Mouse (Mus musculus): ENCODE data around the gene Trp53bp1. TPM values are rescaled to one million over a fixed set of nuclear protein-coding genes. Genes with fewer than 3 reads are reported as not detected.

Trp53bp1 gene
- polyA plus RNA-seq, 1 experiment: 61.5 TPM

GRCm38 (mm10) chr2:121169173-121169572 lies 102.0 kb downstream of the Trp53bp1 start:
- H3K4me3 ChIP-seq (ENCODE audit: insufficient read depth, low read length): peak overlapping the region; percentile 89
- H3K27ac ChIP-seq (ENCODE audit: insufficient read depth, low read length): no peak overlapping the region
- TF ChIP-seq POLR2A (IDR thresholded peaks at IDR 0.05; ENCODE audit: low read depth, low read length): no peak
- TF ChIP-seq CTCF (IDR thresholded peaks at IDR 0.05; ENCODE audit: borderline replicate concordance, insufficient read depth, low read length): no peak
- H3K4me1 ChIP-seq (ENCODE audit: control insufficient read depth, insufficient read depth, low read length): no peaks in the 10 kb centered on the region; the same call in 1 of the 2 replicates

- H3K4me1 ChIP-seq (ENCODE audit: control insufficient read depth, insufficient read depth, low read length): no peaks in the 10 kb centered on the region
- H3K4me3 ChIP-seq (ENCODE audit: insufficient read depth, low read length): no peak overlapping the region
- H3K27ac ChIP-seq (ENCODE audit: insufficient read depth, low read length): no peak overlapping the region
- TF ChIP-seq POLR2A (IDR thresholded peaks at IDR 0.05; ENCODE audit: low read depth, low read length): no peak
- no peak for TF ChIP-seq CTCF (IDR thresholded peaks at IDR 0.05; ENCODE audit: borderline replicate concordance, insufficient read depth, low read length)
Observed at GRCm38 (mm10) chr2:121153100-121153499, 118.1 kb downstream of the Trp53bp1 start.

GRCm38 (mm10) chr2:121149679-121150078 lies 121.5 kb downstream of the Trp53bp1 start:
- no peak overlapping the region for H3K27ac ChIP-seq (ENCODE audit: insufficient read depth, low read length)
- no peak overlapping the region for H3K4me3 ChIP-seq (ENCODE audit: insufficient read depth, low read length)
- no peaks in the 10 kb centered on the region for H3K4me1 ChIP-seq (ENCODE audit: control insufficient read depth, insufficient read depth, low read length)
- TF ChIP-seq POLR2A (IDR thresholded peaks at IDR 0.05; ENCODE audit: low read depth, low read length): no peak
- no peak for TF ChIP-seq CTCF (IDR thresholded peaks at IDR 0.05; ENCODE audit: borderline replicate concordance, insufficient read depth, low read length)

Other genes starting within 250 kb of the Trp53bp1 start
- gene Epb42, start 234.3 kb downstream of the Trp53bp1 start, polyA plus RNA-seq (2011; ENCODE audit: insufficient read length, low read depth, missing spikeins): not detected in 2 replicates
- gene Tgm5, start 185.6 kb downstream of the Trp53bp1 start, polyA plus RNA-seq (2011; ENCODE audit: insufficient read length, low read depth, missing spikeins): not detected in 2 replicates
- gene Tgm7, start 161.6 kb downstream of the Trp53bp1 start, polyA plus RNA-seq (2011; ENCODE audit: insufficient read length, low read depth, missing spikeins): not detected in 2 replicates
- gene Adal, start 131.0 kb downstream of the Trp53bp1 start, polyA plus RNA-seq (2011; ENCODE audit: insufficient read length, low read depth, missing spikeins): 7.2 and 10.0 TPM in 2 replicates
- 4.4 and 5.5 TPM in 2 replicates for gene Lcmt2, start 130.8 kb downstream of the Trp53bp1 start, polyA plus RNA-seq (2011; ENCODE audit: insufficient read length, low read depth, missing spikeins)
- gene Tubgcp4, start 100.8 kb downstream of the Trp53bp1 start, polyA plus RNA-seq (2011; ENCODE audit: insufficient read length, low read depth, missing spikeins): 41.5 and 48.2 TPM in 2 replicates
- gene Zscan29, start 100.3 kb downstream of the Trp53bp1 start, polyA plus RNA-seq (2011; ENCODE audit: insufficient read length, low read depth, missing spikeins): 10.3 and 10.8 TPM in 2 replicates
- 61.1 and 75.0 TPM in 2 replicates for gene Map1a, start 18.2 kb upstream of the Trp53bp1 start, polyA plus RNA-seq (2011; ENCODE audit: insufficient read length, low read depth, missing spikeins)
- gene Ppip5k1, start 84.0 kb upstream of the Trp53bp1 start, polyA plus RNA-seq (2011; ENCODE audit: insufficient read length, low read depth, missing spikeins): 8.4 and 9.0 TPM in 2 replicates
- not detected in 2 replicates for gene Ckmt1, start 86.3 kb upstream of the Trp53bp1 start, polyA plus RNA-seq (2011; ENCODE audit: insufficient read length, low read depth, missing spikeins)
- not detected in 2 replicates for gene Strc, start 115.8 kb upstream of the Trp53bp1 start, polyA plus RNA-seq (2011; ENCODE audit: insufficient read length, low read depth, missing spikeins)
- gene Pdia3, start 142.4 kb upstream of the Trp53bp1 start, polyA plus RNA-seq (2011; ENCODE audit: insufficient read length, low read depth, missing spikeins): 1,111 and 1,129 TPM in 2 replicates
- 1.5 and 2.8 TPM in 2 replicates for gene Catsper2, start 142.4 kb upstream of the Trp53bp1 start, polyA plus RNA-seq (2011; ENCODE audit: insufficient read length, low read depth, missing spikeins)
- not detected in 2 replicates for gene Ell3, start 172.9 kb upstream of the Trp53bp1 start, polyA plus RNA-seq (2011; ENCODE audit: insufficient read length, low read depth, missing spikeins)
- gene Serf2, start 177.8 kb upstream of the Trp53bp1 start, polyA plus RNA-seq (2011; ENCODE audit: insufficient read length, low read depth, missing spikeins): 553 and 625 TPM in 2 replicates
- gene Hypk, start 181.9 kb upstream of the Trp53bp1 start, polyA plus RNA-seq (2011; ENCODE audit: insufficient read length, low read depth, missing spikeins): 80.6 and 86.4 TPM in 2 replicates
- gene Serinc4, start 185.4 kb upstream of the Trp53bp1 start, polyA plus RNA-seq (2011; ENCODE audit: insufficient read length, low read depth, missing spikeins): 0.63 TPM in 1 of 2 replicates, not detected in the other
- gene Mfap1b, start 202.7 kb upstream of the Trp53bp1 start, polyA plus RNA-seq (2011; ENCODE audit: insufficient read length, low read depth, missing spikeins): 24.7 and 28.7 TPM in 2 replicates
- 27.8 and 31.9 TPM in 2 replicates for gene Mfap1a, start 235.3 kb upstream of the Trp53bp1 start, polyA plus RNA-seq (2011; ENCODE audit: insufficient read length, low read depth, missing spikeins)
- 6.6 and 8.6 TPM in 2 replicates for gene Wdr76, start 235.3 kb upstream of the Trp53bp1 start, polyA plus RNA-seq (2011; ENCODE audit: insufficient read length, low read depth, missing spikeins)